Mouse (Mus musculus) spleen, adult 2 months (tissue): ENCODE data around the gene Ddost.

ENCODE experiments used
- CTCF ChIP-seq: fragments of 200-500 bp; IDR thresholded peaks from 2 replicates; pipeline ENCODE4 v1.5.1; 2011; ENCODE audit warnings: mild to moderate bottlenecking, inconsistent platforms; ENCODE audit not compliant: insufficient read depth, insufficient read length, insufficient replicate concordance; ENCODE audit errors: extremely low read depth
- POLR2A ChIP-seq: fragments of 200-500 bp; IDR thresholded peaks from 2 replicates; pipeline ENCODE4 v1.6.1; 2011; ENCODE audit warnings: low read depth, low read length, inconsistent platforms

DNA sequence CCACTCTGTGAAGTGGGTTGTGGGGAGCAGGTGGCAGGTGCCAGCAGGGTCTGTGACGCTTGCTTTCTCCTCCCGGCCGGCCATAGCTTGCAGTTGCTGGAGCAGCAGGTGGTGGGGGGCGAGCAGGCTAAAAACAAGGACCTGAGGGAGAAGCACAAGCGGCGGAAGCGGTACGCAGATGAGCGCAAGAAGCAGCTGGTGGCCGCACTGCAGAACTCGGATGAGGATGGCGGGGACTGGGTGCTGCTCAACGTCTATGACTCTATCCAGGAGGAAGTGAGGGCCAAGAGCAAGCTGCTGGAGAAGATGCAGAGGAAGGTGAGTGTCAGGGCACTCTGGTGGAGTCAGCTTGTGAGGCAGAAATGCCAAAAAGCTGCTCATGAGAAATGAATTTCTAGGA lies 12.5 kb upstream of the Ddost start:
- TF ChIP-seq POLR2A (no peak), CTCF (no peak)
